Mouse (Mus musculus) testis, adult 2 months (tissue): ENCODE measurements around the gene Rhno1. TPM values are rescaled to one million over a fixed set of nuclear protein-coding genes. Genes with fewer than 3 reads are reported as not detected.

ENCODE experiments used
- H3K27ac ChIP-seq: fragments of 200-500 bp; 2 replicates; pipeline ENCODE4 v1.5.1; 2012; ENCODE audit warnings: low read depth, low read length; ENCODE audit not compliant: control insufficient read depth, insufficient read depth
- H3K27me3 ChIP-seq: fragments of 200-500 bp; 2 replicates; pipeline ENCODE4 v1.6.1; 2012; ENCODE audit warnings: mild to moderate bottlenecking, low read length, moderate library complexity; ENCODE audit not compliant: control insufficient read depth, insufficient read depth
- H3K36me3 ChIP-seq: fragments of 200-500 bp; 2 replicates; pipeline ENCODE4 v1.6.1; 2012; ENCODE audit warnings: mild to moderate bottlenecking, low read length; ENCODE audit not compliant: control insufficient read depth, insufficient read depth
- H3K4me1 ChIP-seq: fragments of 200-500 bp; 2 replicates; pipeline ENCODE4 v1.6.1; 2012; ENCODE audit warnings: low read length; ENCODE audit not compliant: control insufficient read depth, insufficient read depth
- H3K4me3 ChIP-seq: fragments of 200-500 bp; 2 replicates; pipeline ENCODE4 v1.5.1; 2012; ENCODE audit warnings: low read depth, mild to moderate bottlenecking, low read length, moderate library complexity, mixed read lengths; ENCODE audit not compliant: control insufficient read depth
- CTCF ChIP-seq: fragments of 200-500 bp; IDR thresholded peaks from 2 replicates; pipeline ENCODE4 v1.5.1; 2012; ENCODE audit warnings: low read depth, mild to moderate bottlenecking, inconsistent platforms, low read length, moderate library complexity; ENCODE audit not compliant: control insufficient read depth, insufficient read depth, insufficient replicate concordance
- POLR2A ChIP-seq: fragments of 200-500 bp; IDR thresholded peaks from 2 replicates; pipeline ENCODE4 v1.6.1; 2012; ENCODE audit warnings: low read depth, mild to moderate bottlenecking, inconsistent platforms, low read length, moderate library complexity; ENCODE audit not compliant: control insufficient read depth
- polyA plus RNA-seq: library from polyadenylated mRNA; depleted of rRNA; stranded (reverse); fragments of >200 nt; gene quantifications from 2 replicates; pipeline ENCODE4 v1.2.3, GENCODE M21; 2012; rRNA removed

Gene Rhno1
- polyA plus RNA-seq, 1 experiment = 47.9 TPM

DNA sequence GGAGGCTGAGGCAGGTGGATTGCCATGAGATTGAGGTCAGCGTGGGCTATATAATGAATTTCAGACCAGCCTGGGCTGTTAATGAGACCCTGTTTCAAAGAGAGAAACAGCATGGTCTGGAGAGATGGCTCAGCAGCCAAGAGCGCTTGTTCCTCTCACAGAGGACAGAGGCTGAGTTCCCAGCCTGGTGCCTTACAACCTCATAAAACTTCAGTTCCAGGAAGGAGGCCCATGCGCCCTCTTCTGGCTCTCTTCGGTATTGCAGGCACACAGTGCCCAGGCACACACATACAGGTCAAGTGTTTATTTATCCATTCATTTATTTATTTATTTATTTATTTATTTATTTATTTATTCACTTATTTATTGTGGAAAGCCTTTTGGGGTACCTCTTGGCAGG is 54.4 kb downstream of the Rhno1 start:
- Histone ChIP-seq H3K27ac (no peak overlapping the region), H3K36me3 (no peaks in the 10 kb centered on the region), H3K27me3 (no peaks in the 10 kb centered on the region), H3K4me1 (no peaks in the 10 kb centered on the region), H3K4me3 (no peak overlapping the region)
- TF ChIP-seq CTCF = peak; percentile 94
- no peak for TF ChIP-seq POLR2A

Other genes starting within 250 kb of the Rhno1 start
- gene Tspan9, start 219.3 kb downstream of the Rhno1 start, polyA plus RNA-seq = 3.5 and 4.3 TPM in 2 replicates
- 0.05 and 0.25 TPM in 2 replicates for gene Tead4, start 62.1 kb downstream of the Rhno1 start, polyA plus RNA-seq
- gene Tulp3, start 7.1 kb downstream of the Rhno1 start, polyA plus RNA-seq = 4.4 and 5.4 TPM in 2 replicates
- gene Foxm1, start 56 bp upstream of the Rhno1 start, polyA plus RNA-seq = 126 and 128 TPM in 2 replicates
- gene Tex52, start 12.5 kb upstream of the Rhno1 start, polyA plus RNA-seq = 44.5 and 49.1 TPM in 2 replicates
- gene Gm44596, start 12.6 kb upstream of the Rhno1 start, polyA plus RNA-seq = not detected in 2 replicates
- gene Nrip2, start 36.4 kb upstream of the Rhno1 start, polyA plus RNA-seq = 1.6 and 1.9 TPM in 2 replicates
- gene Itfg2, start 62.0 kb upstream of the Rhno1 start, polyA plus RNA-seq = 13.8 and 15.7 TPM in 2 replicates
- gene Fkbp4, start 75.8 kb upstream of the Rhno1 start, polyA plus RNA-seq = 342 and 357 TPM in 2 replicates
- 0.45 and 2.0 TPM in 2 replicates for gene Pzp, start 163.8 kb upstream of the Rhno1 start, polyA plus RNA-seq
- gene A2ml1, start 218.7 kb upstream of the Rhno1 start, polyA plus RNA-seq = 0.17 and 0.87 TPM in 2 replicates